Mouse (Mus musculus) erythroblast, adult 5-6 weeks (primary cell): ENCODE data around the gene Inpp5a. TPM values are rescaled to one million over a fixed set of nuclear protein-coding genes. Genes with fewer than 3 reads are reported as not detected.

Experiments
- ATAC-seq: replicated peaks from 2 replicates; pipeline ENCODE4 v1.8.0; 2016; ENCODE audit warnings: moderate number of reproducible peaks, mild to moderate bottlenecking, moderate TSS enrichment, inconsistent platforms; ENCODE audit not compliant: poor library complexity, low FRiP score, severe bottlenecking
- total RNA-seq, 2 experiments: library from RNA; stranded (forward) in 1 of 2; stranded (reverse) in 1 of 2; fragments of 150-400 nt in 1 of 2; fragments of 200-764, 138-1000 nt in 1 of 2; gene quantifications; 2 replicates each; pipeline versions ENCODE4 v1.2.3 to v1.2.4; 2015 to 2017; ENCODE audit warnings: low replicate concordance in 2 of 2

Inpp5a gene
- total RNA-seq, 2 experiments from 2014 or later: 4.4 to 6.9 TPM

DNA sequence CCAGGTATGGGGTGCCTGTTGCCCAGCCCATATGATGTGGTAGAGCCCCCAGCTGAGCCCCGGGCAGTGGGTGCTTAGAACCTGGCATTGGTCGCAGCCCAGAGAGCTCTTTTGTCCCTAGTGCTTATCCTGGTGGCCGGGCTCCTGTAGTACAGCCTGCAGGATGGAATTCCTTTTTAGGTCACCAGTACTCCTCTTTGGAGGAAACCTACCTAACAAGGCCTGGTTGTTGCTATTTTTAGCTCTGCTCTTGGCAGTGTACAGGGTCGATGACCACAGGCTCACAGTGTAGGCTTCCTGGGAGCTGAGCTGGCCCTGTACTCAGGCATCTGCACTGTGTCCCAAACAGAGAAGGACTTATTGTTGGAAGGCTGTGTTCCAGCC lies 79.0 kb downstream of the Inpp5a start:
- ATAC-seq: no peak

DNA sequence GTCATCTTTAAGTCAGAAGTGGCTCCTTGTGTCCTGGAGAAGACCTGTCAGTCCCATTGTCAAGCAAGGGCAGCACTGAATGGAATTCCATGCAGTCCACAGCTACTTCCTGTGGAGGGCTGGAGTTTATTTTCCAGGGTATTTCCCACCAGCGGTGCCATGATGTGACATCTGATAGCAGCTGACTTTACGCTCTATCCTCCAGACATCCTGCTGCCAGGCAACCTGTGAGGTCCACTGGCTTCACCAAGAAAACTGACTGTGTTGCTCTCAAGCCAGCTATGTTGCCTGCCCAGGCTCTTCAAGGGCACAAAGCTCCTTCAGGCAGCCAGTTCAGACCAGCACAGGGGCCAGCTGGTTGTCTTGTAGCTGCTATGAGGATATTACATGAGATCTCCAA lies 79.5 kb downstream of the Inpp5a start:
- no peak for ATAC-seq

DNA sequence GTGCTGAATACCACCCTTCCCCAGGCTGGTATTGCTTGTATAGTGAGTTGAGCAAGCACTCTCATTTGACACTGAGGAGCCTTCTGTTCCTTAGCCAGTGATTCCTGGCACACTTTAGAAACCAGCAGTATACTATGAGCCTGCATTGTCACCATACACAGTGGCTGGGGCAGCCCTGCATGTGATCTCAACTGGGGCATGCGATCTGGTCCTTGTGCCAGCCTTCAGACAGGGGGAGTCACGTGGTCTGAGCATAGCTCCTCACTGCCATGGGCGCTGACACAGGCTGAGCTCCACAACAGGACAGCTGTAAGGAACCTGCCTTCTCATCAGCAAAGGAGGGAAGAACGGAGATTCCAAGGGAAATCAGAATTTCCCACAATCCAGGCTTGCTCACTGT lies 80.5 kb downstream of the Inpp5a start:
- no peak for ATAC-seq

DNA sequence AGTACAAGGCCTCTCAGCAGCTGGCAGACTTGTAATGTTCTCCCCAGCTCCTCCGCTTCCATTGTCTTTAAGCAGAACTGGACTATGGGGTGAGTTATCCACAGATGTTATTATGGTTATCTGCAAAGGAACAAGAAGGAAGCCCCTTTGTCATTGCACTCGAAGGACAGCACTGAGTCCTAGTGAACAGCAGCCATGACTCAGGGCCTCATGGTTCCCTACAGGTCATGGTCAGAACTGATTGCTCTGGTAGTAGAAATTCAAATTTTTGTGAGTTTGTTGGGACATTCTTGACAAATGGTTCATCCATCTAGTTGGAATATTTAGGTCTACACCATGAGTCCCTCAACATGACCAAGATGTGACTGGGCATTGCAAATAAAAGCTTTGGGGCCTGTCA lies 81.6 kb downstream of the Inpp5a start:
- ATAC-seq: no peak

DNA sequence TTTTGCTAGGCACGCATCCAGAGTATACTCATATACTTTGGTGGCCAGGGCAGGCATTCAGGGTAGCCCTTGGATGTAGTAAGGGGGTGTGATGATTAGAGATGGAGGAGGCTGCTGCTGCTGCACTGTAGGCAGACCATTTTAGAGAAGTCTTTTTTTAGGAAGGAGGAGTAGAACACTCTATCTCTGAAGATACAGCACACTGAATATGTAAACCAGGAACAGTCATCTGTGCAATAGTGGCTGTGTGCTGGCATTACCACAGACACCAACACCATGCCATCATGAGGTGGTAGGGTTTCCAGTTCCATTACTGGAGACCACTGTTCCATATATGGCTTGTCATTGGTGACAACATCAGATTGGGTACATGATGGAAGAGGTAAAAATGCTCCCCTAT lies 83.1 kb downstream of the Inpp5a start:
- no peak for ATAC-seq

DNA sequence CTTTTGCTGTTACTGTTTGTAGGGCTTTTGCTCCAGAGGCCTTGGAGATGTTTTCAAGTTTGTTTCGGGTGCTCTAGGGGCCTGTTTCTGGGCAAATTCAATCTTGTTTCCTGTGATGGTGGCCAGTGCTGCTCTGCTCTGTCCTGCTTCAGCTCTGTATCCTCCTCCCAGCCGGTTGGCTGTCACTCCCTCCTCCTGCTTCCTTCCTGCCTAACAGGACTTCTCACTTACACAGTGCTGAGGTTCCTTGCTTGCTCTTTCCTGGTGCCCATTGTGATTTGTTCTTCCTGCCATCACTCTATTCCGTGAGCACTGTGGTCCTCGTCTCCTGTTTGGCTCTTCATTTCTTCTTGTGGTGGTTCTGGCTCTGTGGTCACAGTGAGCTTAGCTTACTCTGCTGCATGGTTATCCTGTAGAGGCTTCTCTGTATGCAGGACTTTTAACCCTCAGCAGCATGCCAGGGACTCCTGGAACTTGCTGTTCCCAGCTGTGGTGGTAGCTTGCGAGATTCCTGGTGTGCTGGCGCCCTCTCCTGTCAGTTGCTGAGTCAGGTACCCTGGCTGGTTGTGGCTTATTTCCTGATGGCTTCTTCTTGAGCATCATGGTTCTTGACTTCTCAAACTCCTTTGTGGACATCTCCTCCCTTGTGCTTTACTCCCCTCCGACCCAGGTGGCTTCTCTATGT lies 84.1 kb downstream of the Inpp5a start:
- no peak for ATAC-seq

DNA sequence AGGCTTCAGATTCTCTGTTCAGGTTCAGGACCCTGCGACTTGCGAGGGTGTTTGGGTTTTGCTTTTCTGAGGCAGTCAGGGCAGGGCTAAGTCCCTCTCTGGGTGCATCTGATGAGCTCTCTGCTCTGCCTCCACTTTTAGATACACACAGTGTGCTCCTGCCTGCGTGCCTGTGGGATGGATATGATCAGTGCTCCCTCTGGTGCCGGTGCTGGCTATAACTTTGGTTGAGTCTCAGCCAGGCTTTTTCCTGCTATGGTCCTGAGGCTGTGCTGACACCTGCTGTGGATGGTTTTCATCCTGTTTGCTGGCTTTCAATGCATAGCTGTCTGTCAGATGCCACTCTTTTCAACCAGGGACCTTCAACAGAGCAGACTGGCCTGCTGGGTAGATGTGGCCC lies 87.0 kb downstream of the Inpp5a start:
- ATAC-seq: 0 out of 2 replicates have a peak, but pooled peaks have one; percentile 31

DNA sequence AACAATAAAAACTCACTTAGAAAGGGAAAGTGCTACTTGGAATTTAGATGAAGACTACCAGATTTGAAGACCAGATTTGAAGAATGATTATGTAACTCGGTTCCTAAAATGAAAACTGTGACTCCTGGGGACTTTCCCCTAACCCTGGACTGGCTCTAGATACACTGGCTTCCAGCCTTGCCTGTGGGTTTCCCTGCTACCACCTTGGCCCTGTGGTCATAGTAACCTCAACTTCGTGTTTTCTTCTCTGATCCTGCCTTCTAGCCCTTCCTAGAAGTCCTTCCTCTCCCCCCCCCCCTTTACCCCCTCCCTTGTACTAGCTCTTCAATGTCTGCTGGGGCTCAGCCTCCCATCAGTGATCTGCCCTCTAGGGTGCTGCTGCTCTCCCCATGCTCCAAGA lies 87.8 kb downstream of the Inpp5a start:
- ATAC-seq: no peak

DNA sequence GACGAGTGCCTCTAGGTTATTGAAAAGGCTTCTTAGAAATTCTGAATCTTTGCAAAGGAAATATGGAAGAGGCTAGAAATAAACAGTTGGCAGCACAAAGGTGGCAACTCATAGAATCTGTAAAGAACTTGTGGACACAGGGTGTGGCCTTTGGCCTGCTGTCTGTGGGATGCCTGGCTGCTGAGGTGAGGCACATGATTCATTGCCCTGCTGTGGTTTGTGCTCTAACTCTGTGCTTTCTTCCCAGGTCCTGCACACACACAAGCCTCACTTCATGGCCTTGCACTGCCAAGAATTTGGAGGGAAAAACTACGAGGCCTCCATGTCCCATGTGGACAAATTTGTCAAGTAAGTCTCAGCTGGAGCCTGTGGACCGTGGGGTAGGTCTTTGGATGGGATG lies 88.8 kb downstream of the Inpp5a start:
- ATAC-seq: no peak

DNA sequence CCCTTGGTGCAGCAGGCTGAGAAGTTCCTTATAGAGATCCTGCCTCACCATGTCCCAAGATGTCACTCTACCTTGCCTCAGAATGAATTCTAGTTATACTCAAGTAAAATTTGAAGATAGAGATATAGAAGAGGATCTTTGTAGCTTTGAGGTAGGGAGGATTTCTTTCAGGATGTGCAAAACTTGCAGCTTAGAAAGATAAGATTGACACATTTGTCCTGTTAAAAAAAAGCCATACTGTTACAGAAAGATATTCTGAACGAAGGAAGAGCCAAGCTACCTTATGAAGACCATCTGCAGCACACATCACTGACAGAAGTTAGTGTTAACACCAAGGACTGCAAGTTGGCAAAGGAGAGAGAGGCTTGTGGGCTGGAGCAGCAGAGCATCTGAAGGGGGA lies 90.2 kb downstream of the Inpp5a start:
- no peak for ATAC-seq

DNA sequence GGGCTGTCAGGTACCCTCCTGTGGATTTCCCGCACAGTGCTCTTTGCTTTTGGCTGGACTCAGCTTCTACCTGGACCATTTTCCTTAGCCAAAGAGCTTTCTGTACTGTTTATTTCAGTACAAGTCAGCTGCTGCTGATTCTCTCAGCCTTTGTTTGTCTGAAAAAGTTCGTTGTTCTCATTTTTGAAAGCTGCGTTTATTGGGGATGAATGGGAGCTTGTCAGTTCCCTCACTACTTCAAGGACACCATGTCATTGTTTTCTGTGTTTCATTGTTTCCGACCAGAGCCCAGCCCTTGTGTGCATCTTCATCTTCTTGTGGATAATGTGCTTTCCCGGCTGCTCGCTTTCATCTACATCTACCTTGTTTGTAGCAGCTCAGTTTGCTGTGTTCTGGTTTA lies 90.7 kb downstream of the Inpp5a start:
- ATAC-seq: no peak

DNA sequence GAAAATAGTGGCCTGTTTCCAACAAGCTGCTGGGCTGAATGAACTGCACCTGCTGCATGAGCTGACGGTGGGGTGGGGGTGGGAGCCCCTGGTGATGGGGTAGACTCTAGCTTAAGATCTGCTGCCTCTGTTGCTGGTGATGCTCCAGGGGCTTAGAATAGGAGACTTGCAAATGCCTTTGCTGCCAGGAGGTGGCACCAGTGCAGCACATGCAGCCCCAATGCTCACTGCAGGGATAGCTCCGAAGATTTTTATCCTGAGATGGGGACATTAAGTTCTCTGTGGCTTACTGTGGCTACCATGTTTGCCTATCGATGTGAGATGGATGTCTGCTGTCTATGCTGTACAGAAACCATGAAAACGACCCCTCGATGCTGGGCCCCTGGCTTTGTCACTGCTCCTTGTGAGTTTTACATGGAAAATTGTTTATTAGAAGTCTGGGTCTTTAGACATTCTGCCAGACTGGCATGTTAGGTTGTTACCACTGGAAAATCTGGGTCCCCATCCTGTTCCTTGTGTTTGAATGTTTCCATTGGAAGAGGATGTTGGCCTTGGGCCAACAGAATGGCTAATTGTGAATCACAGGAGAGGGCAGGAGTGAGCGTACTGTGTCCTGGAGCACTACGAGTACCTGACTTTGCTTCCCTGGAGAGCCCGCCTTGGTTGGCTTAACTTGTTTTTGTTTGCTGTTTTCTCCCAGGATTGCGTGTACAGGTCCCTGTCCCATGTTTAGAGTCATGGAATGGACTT lies 95.5 kb downstream of the Inpp5a start:
- ATAC-seq: no peak

DNA sequence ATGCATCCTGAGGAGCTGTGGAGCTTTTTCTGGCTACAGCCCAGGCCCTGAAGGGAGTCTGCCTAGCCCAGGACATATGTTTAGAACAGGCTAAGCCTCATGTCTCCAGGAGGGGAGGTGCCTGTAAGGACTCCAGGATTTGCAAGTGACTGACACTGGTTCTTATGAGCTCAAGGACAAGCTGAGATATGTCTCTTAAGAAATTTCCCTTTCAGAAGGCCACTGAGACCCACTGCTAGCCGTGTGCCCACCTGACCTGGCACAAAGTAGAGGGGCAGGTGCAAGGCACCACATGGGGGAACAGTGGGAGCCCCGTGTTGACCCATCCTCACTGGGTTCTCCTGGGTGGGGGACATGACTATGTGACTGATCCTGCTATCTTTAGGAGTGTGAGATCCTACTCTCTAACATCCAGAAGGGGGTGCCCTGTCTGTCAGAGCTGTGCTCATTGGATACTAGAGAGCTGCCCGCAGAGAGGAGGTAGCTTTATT lies 100.9 kb downstream of the Inpp5a start:
- no peak for ATAC-seq

DNA sequence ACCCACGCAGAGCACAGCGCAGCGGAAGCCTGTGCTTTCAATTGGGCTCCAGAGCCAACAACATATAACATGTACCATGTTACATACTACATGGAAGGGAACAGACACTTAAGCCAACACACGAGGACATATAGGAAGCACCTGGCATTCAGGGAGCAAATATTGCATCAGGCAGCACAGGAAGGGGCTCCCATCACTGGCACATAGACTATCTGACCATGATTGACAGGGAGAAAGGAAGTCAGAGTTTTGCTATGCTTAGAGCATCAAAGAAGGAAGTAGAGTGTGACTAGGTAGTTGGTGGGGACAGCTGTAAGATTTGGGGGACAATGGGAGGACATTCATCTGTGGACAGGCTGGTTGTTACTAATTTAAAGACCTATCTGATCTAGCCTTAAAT lies 103.4 kb downstream of the Inpp5a start:
- no peak for ATAC-seq

DNA sequence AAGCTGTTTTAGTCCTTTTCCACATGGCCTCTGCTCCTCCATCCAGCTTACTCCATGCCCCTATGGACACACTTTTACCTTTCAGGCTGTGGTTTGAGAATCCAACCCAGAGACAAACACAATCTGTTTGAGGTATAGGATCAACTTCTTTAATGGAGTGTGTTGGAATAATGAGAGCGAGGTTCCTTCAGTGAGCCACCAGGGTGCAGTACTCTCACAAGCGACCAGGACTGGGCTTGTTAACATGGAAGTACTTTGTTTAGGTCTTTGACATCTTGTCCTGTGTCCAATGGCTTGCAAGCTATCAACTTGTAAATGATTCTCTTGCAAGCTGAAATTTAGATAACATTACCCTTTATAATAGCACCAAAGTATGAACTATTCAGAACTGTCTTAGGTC lies 104.0 kb downstream of the Inpp5a start:
- no peak for ATAC-seq

DNA sequence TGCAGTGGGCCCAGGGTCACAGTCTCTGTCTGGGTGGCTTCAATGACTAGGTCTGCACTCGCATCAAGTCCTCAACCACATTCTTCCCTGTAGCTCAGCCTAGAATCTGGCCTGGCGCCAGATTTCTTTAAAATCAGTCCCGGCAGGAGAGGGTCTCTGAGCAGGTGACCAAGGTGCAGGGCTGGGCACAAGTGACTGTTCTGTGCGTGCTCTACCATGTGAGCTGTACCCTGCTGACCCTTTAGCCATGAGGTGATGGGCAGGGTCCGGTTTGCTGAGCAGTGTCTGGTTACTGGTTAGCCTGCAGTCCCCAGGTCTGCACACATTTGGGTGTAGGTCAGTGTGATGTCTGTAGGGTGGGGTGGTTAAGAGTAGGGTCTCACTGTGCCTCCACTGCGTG lies 106.9 kb downstream of the Inpp5a start:
- ATAC-seq: no peak

DNA sequence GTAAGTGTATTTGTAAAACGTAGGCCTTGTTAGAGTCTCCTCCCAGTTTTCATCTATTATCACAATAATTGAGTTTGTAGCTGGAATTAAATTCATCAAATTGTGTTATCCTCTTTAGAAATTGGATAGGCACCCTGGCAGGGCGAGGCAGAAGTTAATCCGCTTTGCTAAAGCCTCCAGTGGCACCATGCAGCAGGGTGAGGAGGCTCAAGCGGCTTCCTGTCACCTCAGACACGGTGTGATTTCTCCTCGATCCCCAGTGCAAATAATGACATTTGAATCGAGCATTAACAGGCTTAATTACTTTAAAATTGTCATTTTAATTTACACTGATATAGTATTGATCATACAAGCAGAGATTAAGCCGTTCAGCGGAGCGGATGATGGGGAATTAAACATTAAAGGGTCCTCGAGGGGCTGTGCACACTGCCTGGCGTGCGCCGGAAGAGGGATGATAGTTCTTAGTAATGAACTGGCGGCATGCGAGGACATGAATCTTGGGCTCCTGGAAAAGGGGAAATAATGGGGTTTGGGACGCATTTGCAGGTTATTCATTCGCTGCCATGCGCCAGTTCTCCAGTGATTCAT lies 109.2 kb downstream of the Inpp5a start:
- ATAC-seq: no peak

DNA sequence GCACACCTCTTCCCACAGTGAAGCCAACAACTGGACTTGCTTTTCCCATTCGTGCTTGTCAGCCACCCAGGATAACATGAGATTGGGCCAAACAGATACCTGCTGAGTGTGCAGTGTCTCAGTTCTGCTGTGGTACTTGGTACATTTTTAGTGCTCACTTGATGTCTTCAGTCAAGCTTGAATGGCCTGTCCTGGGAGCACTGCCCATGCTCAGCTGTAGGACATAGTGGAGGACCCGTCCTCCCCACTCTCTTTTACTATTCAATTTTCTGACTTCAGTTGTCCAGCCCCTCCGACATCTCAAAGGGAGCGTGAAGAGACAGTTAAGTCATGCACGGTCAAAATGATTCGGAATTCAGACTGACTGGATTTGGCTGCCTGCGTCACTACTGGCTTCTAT lies 115.2 kb downstream of the Inpp5a start:
- ATAC-seq: no peak

DNA sequence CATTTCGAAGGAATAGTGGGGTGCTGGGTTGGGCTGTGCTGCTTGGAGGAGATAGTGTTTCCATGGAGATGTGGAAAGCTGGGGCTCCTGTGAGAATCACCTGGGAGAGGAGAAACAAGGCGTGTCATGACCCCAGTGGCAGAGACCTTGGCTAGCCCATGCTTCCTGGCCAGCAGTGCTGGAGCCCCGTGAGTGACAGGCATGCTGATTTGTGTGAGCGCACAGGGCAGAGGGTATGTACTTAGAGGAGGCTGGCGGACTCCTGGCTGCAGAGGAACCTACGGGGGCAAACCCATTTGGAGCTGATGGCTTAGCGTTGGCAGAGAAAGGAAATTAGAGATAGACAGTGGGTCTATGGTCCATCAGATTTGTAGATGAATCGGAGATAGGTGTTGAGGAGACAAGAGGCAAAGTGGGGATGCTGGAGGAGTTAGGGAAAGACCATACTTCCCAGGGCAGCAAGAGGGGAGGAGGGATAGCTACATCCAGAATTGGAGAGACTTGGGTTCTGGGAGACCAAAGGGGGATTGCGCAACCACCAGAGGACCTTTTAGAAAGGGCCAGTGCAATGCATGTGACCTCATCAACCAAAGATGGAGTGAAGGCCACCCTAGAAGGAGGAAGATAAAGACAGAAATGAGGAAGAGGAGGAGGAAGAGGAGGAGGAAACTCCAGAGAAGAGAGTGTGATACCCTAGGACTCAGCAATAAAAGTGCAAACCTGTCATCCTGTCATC lies 117.9 kb downstream of the Inpp5a start:
- no peak for ATAC-seq

DNA sequence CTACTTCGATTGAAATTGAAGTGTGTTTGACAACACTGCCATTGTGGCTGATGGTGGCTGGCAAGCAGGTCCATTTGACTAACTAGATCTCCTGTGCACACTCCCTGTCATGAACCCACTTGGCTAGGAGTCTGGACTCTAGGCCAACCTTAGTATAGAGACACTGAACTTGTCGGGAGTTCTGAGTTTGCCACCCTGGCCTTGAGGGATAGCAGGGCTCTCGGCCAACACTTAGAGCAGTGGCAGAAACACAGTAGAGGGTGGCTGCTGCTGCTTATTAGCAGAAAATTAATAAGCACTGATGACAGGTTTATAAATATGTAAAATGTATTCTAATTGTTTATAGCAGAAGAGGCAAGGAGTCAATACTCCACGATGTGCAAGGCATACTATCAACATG lies 120.0 kb downstream of the Inpp5a start:
- no peak for ATAC-seq
